Mouse (Mus musculus) urinary bladder, postnatal 10 days (tissue): ENCODE results near the gene Arv1.

Source experiments
- DNase-seq: peaks from one replicate; pipeline ENCODE4 v3.0.0; 2022; ENCODE audit warnings: low spot score

Gene Arv1

GRCm38 (mm10) chr8:124732828-124733227 is 10.9 kb downstream of the Arv1 start:
- no peak for DNase-seq

GRCm38 (mm10) chr8:124735371-124735911 is 13.5 kb downstream of the Arv1 start:
- no peak for DNase-seq

- DNase-seq = no peak
Measured at GRCm38 (mm10) chr8:124739268-124739667, 17.3 kb downstream of the Arv1 start.

- no peak for DNase-seq
Measured at GRCm38 (mm10) chr8:124746661-124747060, 24.7 kb downstream of the Arv1 start.

GRCm38 (mm10) chr8:124751191-124751590 is 29.3 kb downstream of the Arv1 start:
- no peak for DNase-seq

GRCm38 (mm10) chr8:124751709-124752173 is 29.8 kb downstream of the Arv1 start, which contains the start of gene Fam89a:
Gene Fam89a (minus strand): TSS chr8:124751832.
- DNase-seq = no peak

- DNase-seq = no peak
Measured at GRCm38 (mm10) chr8:124752325-124752862, 30.5 kb downstream of the Arv1 start.

- no peak for DNase-seq
Measured at GRCm38 (mm10) chr8:124754101-124754791, 32.3 kb downstream of the Arv1 start.

- no peak for DNase-seq
Measured at GRCm38 (mm10) chr8:124754792-124755190, 32.9 kb downstream of the Arv1 start.

- no peak for DNase-seq
Measured at GRCm38 (mm10) chr8:124755481-124755880, 33.5 kb downstream of the Arv1 start.

- no peak for DNase-seq
Measured at GRCm38 (mm10) chr8:124756153-124756552, 34.2 kb downstream of the Arv1 start.

GRCm38 (mm10) chr8:124756601-124757000 is 34.7 kb downstream of the Arv1 start:
- no peak for DNase-seq

- no peak for DNase-seq
Measured at GRCm38 (mm10) chr8:124758544-124758943, 36.6 kb downstream of the Arv1 start.

- no peak for DNase-seq
Measured at GRCm38 (mm10) chr8:124763061-124763460, 41.1 kb downstream of the Arv1 start.

- DNase-seq = no peak
Measured at GRCm38 (mm10) chr8:124772389-124772788, 50.5 kb downstream of the Arv1 start.

GRCm38 (mm10) chr8:124775695-124776094 is 53.8 kb downstream of the Arv1 start:
- DNase-seq = no peak

- no peak for DNase-seq
Measured at GRCm38 (mm10) chr8:124780236-124780635, 58.3 kb downstream of the Arv1 start.

- no peak for DNase-seq
Measured at GRCm38 (mm10) chr8:124782431-124782830, 60.5 kb downstream of the Arv1 start.

- DNase-seq = no peak
Measured at GRCm38 (mm10) chr8:124783228-124783627, 61.3 kb downstream of the Arv1 start.
